Mouse (Mus musculus) forebrain, embryonic 10.5 days (tissue): Measurements from ENCODE around the gene Pip4k2b. TPM values are rescaled to one million over a fixed set of nuclear protein-coding genes. Genes with fewer than 3 reads are reported as not detected.

Source experiments
- DNase-seq: peaks from one replicate; pipeline ENCODE4 v3.0.0-alpha.2; 2017; ENCODE audit warnings: low spot score; ENCODE audit errors: extremely low spot score
- H3K27ac ChIP-seq: fragments of 300-500 bp; sonication (generic); 2 replicates; pipeline ENCODE4 v1.5.1; 2016; ENCODE audit warnings: mild to moderate bottlenecking
- H3K27me3 ChIP-seq: fragments of 300-500 bp; sonication (generic); 2 replicates; pipeline ENCODE4 v1.6.1; 2016; ENCODE audit warnings: mild to moderate bottlenecking; ENCODE audit not compliant: poor library complexity, severe bottlenecking
- H3K36me3 ChIP-seq: fragments of 300-500 bp; sonication (generic); replicated peaks from 2 replicates; pipeline ENCODE4 v1.6.1; 2016; ENCODE audit warnings: mild to moderate bottlenecking, moderate library complexity
- H3K4me1 ChIP-seq: fragments of 300-500 bp; sonication (generic); 2 replicates; pipeline ENCODE4 v1.6.1; 2016
- H3K4me3 ChIP-seq: fragments of 300-500 bp; sonication (generic); 2 replicates; pipeline ENCODE4 v1.5.1; 2016; ENCODE audit warnings: mild to moderate bottlenecking, moderate library complexity
- H3K9me3 ChIP-seq: fragments of 300-500 bp; sonication (generic); 2 replicates; pipeline ENCODE4 v1.6.1; 2016; ENCODE audit warnings: mild to moderate bottlenecking, moderate library complexity
- WGBS: fragments of 180-500 bp; shearing (Covaris S2); methylation state at CpG from one replicate; pipeline ENCODE4 v1.1.7; 2016; 5-methylcytosine and 5-hydroxymethylcytosine counted together
- polyA plus RNA-seq: library from polyadenylated mRNA; unstranded; fragments of >200 nt; fragmentation: Nextera tagmentation; extraction: Ambion mirVana; gene quantifications from 2 replicates; pipeline ENCODE4 v1.2.1, GENCODE M21; 2016

Gene Pip4k2b
- polyA plus RNA-seq, 1 experiment from 2014 or later, result 2.1 TPM

DNA sequence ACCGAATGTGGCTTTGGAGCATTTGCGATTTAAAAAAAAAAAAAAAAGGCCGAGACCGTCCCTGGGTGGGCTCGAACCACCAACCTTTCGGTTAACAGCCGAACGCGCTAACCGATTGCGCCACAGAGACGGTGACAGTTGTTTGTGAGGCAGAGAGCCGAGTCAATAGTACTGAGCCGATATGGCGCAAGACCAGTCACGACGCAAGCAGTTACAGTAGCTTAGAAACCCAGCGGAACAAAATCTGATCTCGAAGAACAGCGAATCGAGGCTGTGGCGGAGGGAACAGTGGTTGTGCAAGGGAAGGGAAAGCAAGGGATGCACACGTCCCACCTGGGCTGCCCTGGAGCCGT is 42.1 kb downstream of the Pip4k2b start:
- H3K36me3 ChIP-seq, result peaks cover 27% of the 10 kb centered on the region
- peak; percentile 85 for DNase-seq
- peak overlapping the region; percentile 87 for H3K27ac ChIP-seq
- peaks cover 49% of the 10 kb centered on the region for H3K4me1 ChIP-seq
- H3K4me3 ChIP-seq, result peak overlapping the region; percentile 91
- under 1% methylated on average over 24 of the region's 24 CpGs for WGBS
- H3K27me3 ChIP-seq, result no peaks in the 10 kb centered on the region
- no peaks in the 10 kb centered on the region for H3K9me3 ChIP-seq

DNA sequence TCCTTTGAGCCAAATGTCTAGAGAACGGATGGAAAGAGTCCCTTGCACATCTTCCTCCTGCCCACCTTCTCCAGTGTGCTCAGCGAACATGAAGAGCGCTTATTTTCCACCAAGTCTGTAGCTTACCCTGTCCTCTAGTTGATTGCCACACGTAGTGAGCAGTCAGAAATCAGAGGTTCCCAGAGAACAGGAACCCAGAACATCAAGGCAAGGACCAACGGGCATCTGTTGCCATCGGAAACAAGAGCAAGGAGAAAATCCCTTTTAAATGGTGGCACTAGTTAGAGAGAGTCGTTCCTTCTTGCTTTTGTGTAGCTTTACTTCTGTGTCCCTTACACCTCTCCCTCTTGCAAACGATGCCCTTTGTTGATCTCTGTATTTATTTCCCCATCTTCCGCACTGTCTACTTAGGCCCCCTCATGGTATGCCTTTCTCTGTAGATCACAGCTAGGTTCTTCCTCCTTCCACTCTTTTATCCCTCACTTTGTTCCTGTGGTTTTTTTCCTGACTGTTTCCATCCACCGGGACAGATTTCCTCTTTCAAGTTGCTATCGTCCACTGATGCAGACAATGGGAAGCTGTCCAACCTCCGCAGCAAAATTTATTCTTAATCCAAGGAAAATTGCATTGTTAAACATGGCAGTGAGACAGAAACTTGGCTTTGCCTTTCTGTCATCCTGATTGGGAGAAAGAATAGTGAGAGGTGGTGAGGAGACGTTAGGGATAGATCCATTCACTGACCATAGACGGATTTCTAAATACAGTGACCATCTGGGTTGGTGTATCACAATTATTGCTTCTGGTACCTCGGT is 42.7 kb downstream of the Pip4k2b start:
- DNase-seq, result no peak
- peak overlapping the region; percentile 91 for H3K4me3 ChIP-seq
- H3K4me1 ChIP-seq, result peaks cover 55% of the 10 kb centered on the region
- no peaks in the 10 kb centered on the region for H3K27me3 ChIP-seq
- H3K36me3 ChIP-seq, result peaks cover 21% of the 10 kb centered on the region
- 0 out of 2 replicates have a peak overlapping the region, but pooled peaks have one; percentile 100 for H3K27ac ChIP-seq
- WGBS, result 55% methylated on average over 15 of the region's 15 CpGs
- H3K9me3 ChIP-seq, result no peaks in the 10 kb centered on the region

DNA sequence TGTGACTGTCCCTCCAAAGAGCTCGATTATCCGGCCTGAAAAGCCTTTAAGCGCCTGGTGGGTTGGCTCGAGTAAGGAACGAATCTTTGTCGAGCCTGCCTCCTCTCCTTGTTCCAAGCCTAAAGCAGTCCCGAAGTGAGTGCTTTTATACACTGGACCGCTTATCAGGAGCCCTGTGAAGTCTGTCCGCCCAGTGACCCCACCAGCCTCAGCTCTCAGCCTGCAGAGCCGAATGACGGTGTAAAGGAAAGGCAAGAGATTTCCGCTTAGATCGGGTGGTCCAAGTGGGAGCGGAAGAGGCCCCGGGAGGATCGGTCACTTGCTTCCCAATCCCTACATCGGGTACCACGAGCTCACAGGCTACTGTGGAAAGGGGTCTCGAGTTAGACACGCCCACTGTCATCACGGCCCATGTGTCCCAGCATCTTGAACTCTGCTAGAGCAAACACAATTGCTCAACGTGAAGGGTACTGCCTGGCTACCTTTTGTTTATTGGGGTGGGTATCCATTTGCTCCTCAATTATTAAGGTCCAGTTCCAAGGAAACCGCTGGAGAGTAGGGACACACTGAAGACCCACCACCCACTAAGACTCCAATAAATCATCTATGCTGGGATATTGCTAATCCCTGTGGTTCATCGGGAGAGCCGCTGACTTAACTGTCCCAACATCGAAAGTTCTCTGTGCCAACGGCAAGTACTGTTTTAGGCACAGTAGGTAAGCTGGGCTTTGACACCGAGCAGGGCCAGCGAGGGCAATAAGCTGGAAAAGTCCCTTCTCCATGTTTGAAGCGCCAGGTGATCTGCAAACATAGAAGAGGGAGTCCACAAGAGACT is 43.5 kb downstream of the Pip4k2b start:
- Histone ChIP-seq H3K27me3 (no peaks in the 10 kb centered on the region), H3K4me1 (peaks cover 63% of the 10 kb centered on the region), H3K9me3 (no peaks in the 10 kb centered on the region), H3K27ac (peak overlapping the region; percentile 100), H3K36me3 (peaks cover 13% of the 10 kb centered on the region), H3K4me3 (peak overlapping the region; percentile 91)
- peak; percentile 58 for DNase-seq
- WGBS, result 19% methylated on average over 30 of the region's 30 CpGs

DNA sequence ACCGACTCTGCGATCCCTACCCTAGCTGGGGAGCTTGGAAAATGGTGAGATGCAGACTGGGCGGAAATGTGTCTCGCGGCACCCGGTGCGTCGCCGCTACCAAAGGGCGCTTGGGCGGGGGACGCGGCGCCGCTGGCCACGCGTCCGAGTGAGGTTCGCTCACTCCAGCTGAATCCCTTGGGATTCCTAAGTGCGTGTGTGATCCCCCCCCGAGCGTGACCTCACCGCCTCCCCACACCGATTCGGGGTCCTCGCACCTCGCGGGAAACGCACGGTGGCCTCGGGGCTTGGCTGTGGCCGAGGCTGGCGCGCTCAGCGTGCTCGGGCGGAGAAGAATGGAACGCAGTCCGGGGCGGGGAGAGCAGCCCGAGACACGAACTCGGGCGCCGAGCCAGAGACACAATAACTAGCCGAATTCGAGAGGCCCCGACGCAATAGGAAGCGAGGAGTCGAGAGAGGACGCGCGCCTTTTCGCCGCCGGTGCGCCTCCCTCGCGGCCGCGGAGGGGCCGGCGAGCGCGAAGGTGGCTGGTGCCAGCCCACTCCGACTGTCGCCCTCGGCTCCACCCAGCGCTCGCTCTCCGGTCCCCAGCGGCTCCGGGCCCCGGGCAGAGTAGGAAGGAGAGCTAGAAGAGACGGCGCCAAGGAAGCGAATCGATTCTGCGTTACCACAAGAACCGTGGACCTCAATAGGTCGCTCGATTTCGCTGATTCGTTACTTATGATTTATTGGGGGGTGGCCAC is 44.3 kb downstream of the Pip4k2b start, which contains the start of gene Pcgf2:
Gene Pcgf2 (minus strand): TSS at position 495 of the 743 bp plus-strand sequence.
- Histone ChIP-seq H3K27me3 (no peaks in the 10 kb centered on the region), H3K36me3 (peaks cover 10% of the 10 kb centered on the region), H3K4me1 (peaks cover 71% of the 10 kb centered on the region), H3K27ac (peak within 1 kb of the TSS; percentile 100), H3K9me3 (no peaks in the 10 kb centered on the region), H3K4me3 (peak within 1 kb of the TSS; percentile 91)
- DNase-seq, result peak; percentile 78
- whole genome bisulfite sequencing, result under 1% methylated on average over 85 of the region's 85 CpGs

DNA sequence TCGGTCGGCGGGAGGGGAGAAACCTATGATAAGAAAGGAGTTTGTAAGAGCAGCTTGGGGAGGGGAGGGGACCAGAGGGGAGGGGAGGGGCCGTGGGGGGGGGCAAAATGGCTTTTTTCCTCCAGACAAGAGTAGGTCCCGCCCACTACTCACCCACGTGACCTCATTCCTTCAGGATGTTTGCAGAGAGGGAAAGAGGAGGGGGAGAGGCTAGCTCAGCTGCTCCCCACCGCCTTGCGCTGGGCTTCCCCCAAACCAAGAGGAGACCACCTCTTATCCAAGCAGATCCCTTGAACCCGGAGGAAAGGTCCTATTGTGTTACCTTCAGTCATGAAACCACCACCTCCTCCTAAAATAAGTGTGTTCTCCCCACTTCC is 44.9 kb downstream of the Pip4k2b start:
- Histone ChIP-seq H3K27me3 (no peaks in the 10 kb centered on the region), H3K27ac (peak overlapping the region; percentile 100), H3K4me3 (peak overlapping the region; percentile 91), H3K9me3 (no peaks in the 10 kb centered on the region), H3K36me3 (peaks cover 12% of the 10 kb centered on the region), H3K4me1 (peaks cover 74% of the 10 kb centered on the region)
- DNase-seq, result peak; percentile 94
- 0% methylated on average over 6 of the region's 9 CpGs for WGBS

DNA sequence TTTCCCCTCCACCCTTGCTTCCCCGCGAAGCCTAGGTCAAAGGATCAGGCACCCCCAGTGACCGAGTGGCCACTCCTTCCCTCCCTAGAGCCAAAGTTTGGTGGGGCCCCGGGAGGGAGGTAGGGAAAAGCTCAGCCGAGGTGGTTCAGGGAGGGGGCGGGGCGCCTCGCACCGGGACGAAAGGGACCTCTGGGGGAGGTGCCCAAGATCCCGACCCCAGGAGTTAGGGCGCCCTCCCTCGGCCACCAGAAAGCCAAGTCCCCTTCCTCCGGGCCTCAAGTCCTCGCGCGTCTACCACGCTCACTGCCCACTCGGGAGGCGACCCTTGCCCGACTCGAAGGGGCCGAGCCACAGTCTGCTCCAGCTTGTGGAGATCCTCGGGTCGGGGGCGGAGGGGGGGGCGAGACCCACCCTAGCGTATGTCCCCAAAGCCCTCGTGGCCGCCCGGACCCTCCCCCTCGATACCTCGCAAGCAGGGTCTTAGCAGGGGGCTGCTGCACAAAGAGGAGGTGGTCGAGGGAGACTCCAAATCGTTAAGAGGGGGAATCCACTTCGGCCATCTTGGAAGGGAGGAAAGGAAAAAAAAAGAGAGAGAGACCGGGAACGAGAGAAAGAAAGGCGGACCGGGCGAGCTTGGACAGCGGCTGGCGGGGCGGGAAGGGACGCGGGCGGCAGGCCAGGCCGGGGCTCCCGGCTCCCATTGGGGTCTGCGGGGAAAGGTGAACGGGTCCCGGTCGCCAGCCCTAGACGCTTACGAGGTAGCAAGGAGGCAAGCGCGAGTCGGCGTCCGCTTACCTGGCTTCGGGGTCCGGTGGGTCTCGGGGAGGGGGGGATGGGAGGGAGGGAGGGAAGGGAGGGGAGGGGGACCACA is 45.5 kb downstream of the Pip4k2b start:
- H3K9me3 ChIP-seq, result no peaks in the 10 kb centered on the region
- peaks cover 74% of the 10 kb centered on the region for H3K4me1 ChIP-seq
- peak; percentile 84 for DNase-seq
- under 1% methylated on average over 63 of the region's 63 CpGs for WGBS
- peaks cover 16% of the 10 kb centered on the region for H3K36me3 ChIP-seq
- H3K27me3 ChIP-seq, result no peaks in the 10 kb centered on the region
- peak overlapping the region; percentile 91 for H3K4me3 ChIP-seq
- H3K27ac ChIP-seq, result peak overlapping the region; percentile 100

DNA sequence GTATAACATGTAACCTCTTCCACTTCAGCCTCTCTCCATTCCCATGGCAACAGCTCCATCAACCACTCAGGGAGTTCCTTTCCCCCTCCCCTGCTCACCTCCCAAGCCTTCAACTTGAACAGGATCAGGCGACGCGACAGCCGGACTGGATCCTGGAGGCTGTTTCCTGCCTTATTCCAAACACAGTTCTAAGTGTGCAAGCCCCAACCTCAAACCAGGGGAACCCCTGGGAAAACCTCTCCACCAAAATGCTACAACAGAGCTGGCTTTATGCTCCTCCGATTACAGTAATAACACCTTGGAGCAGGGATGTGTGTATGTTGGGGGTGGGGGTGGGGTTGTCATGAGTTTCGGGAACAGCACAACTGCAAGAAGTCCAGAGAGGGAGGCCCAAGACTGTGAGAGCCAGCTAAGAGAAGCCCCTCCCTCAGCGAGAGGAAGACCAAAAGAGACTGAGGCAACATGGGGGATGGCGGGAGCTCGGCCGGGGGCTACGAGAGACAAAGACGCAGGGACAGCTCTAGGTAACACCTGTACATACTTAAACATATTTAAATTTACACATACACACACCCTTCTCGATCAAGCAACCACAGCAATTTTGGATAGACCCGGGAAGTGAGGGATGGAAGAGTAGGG is 46.5 kb downstream of the Pip4k2b start:
- Histone ChIP-seq H3K4me1 (peaks cover 77% of the 10 kb centered on the region), H3K36me3 (peaks cover 25% of the 10 kb centered on the region), H3K9me3 (no peaks in the 10 kb centered on the region), H3K27ac (peak overlapping the region; percentile 100), H3K27me3 (no peaks in the 10 kb centered on the region), H3K4me3 (peak overlapping the region; percentile 91)
- WGBS, result 2% methylated on average over 14 of the region's 14 CpGs
- peak; percentile 54 for DNase-seq

DNA sequence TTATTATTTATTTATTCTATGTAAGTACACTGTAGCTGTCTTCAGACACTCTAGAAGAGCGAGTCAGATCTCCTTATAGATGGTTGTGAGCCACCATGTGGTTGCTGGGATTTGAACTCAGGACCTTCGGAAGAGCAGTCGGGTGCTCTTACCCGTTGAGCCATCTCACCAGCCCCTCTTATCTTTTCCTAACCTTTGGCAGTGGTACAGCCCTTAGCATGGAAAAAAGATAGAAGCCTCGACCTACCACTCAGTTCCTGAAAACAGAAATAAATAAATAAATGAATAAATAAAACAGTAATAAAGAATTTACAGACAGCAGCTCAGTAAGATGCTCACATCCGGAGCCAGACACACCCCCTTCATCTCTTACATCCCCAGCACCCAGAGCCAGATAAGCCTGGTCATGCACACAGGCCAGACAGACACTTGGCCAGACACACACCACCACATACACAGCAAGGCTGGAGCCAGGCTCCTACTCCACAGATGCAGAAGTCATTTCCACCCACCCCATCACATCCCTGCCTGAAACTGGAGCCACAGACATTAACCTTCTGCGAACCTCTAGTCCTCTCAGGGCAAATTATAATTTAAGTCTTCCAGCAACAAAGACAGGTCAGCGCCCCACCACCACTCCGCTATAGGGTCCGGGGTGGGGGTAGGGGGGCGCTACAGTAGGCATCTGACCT is 47.2 kb downstream of the Pip4k2b start:
- H3K4me3 ChIP-seq, result peak overlapping the region; percentile 91
- H3K4me1 ChIP-seq, result peaks cover 77% of the 10 kb centered on the region
- H3K36me3 ChIP-seq, result peaks cover 32% of the 10 kb centered on the region
- WGBS, result 66% methylated on average over 11 of the region's 11 CpGs
- peak overlapping the region; percentile 100 for H3K27ac ChIP-seq
- DNase-seq, result no peak
- H3K9me3 ChIP-seq, result no peaks in the 10 kb centered on the region
- no peaks in the 10 kb centered on the region for H3K27me3 ChIP-seq

DNA sequence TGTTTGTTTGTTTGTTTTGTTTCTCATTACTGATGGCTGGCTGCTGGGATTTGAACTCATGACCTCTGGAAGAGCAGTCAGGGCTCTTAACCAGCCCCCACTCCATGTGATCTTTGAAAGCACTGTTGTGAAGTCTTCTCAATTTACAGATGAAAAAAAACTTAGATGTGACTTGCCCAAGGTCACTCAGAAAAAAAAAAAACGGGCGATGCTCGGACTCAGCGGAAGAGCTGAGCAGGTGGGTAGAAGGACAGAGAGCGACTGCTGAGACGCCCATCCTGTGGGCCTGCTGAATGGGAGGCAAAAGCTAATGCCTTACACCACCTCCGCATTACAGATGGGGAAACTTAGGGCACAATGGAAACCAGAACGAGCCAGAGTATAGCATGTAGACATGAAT is 47.8 kb downstream of the Pip4k2b start:
- 63% methylated on average over 8 of the region's 8 CpGs for WGBS
- no peak overlapping the region for H3K27ac ChIP-seq

DNA sequence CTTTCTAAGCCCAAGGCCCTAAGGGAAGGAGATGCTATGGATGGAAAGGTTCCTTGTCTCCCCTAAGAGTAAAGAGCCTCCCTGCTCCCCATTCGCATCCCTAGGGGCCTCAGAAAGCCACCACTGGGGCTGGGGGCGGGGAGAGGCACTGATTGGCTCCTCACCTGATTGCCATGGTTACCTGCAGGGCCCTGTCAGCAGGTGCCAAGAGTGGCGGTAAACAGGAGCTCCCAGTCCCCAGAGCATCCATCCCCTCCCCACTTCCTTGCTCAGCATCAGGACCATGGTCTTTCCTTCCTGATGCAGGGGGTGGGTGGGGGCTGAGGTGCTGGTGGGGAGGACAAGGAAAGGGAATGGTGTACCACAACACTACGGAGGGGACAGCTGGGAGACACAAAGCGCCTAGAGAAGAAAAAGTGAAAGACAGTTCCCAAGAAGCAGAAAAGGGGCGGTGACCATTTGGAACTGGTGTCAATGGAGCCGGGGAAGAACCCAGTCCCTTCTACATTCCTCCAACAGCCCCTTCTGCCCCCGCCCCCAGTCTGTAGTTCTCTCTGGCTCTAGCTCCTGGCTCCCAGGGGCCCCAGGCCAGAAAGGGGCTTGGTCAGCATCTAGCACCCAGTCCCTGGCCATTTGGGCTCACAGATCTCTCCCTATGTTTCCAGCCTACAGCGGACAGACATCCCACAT is 48.6 kb downstream of the Pip4k2b start:
- Histone ChIP-seq H3K27ac (peak overlapping the region; percentile 76), H3K4me3 (peak overlapping the region; percentile 39), H3K9me3 (no peaks in the 10 kb centered on the region), H3K27me3 (no peaks in the 10 kb centered on the region), H3K4me1 (peaks cover 63% of the 10 kb centered on the region), H3K36me3 (peaks cover 47% of the 10 kb centered on the region)
- 22% methylated on average over 9 of the region's 9 CpGs for WGBS
- no peak for DNase-seq

More for the DNA sequence above, 47.8 kb downstream of the Pip4k2b start:
- Histone ChIP-seq H3K27me3 (no peaks in the 10 kb centered on the region), H3K9me3 (no peaks in the 10 kb centered on the region), H3K36me3 (peaks cover 39% of the 10 kb centered on the region), H3K4me1 (peaks cover 71% of the 10 kb centered on the region), H3K4me3 (peak overlapping the region; percentile 91; the same call in 1 of the 2 replicates)
- no peak for DNase-seq
